Mouse (Mus musculus): ENCODE data around the gene Pik3c2g. TPM values are rescaled to one million over a fixed set of nuclear protein-coding genes. Genes with fewer than 3 reads are reported as not detected.
"Not testable (repeated sequence)": the region's sequence is repeated elsewhere in the genome, so short reads cannot be mapped to it uniquely, and the experiment has no call there.

Pik3c2g gene
- polyA plus RNA-seq, 1 experiment from 2014 or later = 0.36 TPM

GRCm38 (mm10) chr6:139899630-139900151 is 312.7 kb downstream of the Pik3c2g start:
- Histone ChIP-seq H3K36me3 (ENCODE audit: control insufficient read depth, insufficient read depth, low read length) (no peaks in the 10 kb centered on the region), H3K4me3 (ENCODE audit: low read depth, low read length) (no peak overlapping the region), H3K9ac (ENCODE audit: low read length) (no peak overlapping the region), H3K4me2 (ENCODE audit: low read depth, low read length, severe bottlenecking) (no peak overlapping the region), H3K27me3 (ENCODE audit: control insufficient read depth, insufficient read depth, low read length) (no peaks in the 10 kb centered on the region), H3K4me1 (replicated peaks; ENCODE audit: control insufficient read depth, insufficient read depth, low read length) (no peaks in the 10 kb centered on the region), H3K27ac (ENCODE audit: low read depth, low read length) (no peak overlapping the region), H3K9me3 (ENCODE audit: control insufficient read depth, low read length) (no peaks in the 10 kb centered on the region)
- no peak for ATAC-seq (replicated peaks; ENCODE audit: low FRiP score)
- 91% methylated on average over 8 of the region's 8 CpGs for WGBS
- DNase-seq (ENCODE audit: low spot score) = no peak

- ATAC-seq (replicated peaks; ENCODE audit: low FRiP score) (no peak), DNase-seq (ENCODE audit: low spot score) (no peak)
- Histone ChIP-seq H3K27me3 (ENCODE audit: control insufficient read depth, insufficient read depth, low read length) (no peaks in the 10 kb centered on the region), H3K36me3 (ENCODE audit: control insufficient read depth, insufficient read depth, low read length) (no peaks in the 10 kb centered on the region), H3K4me1 (replicated peaks; ENCODE audit: control insufficient read depth, insufficient read depth, low read length) (no peaks in the 10 kb centered on the region), H3K4me2 (ENCODE audit: low read depth, low read length, severe bottlenecking) (no peak overlapping the region), H3K4me3 (ENCODE audit: low read depth, low read length) (no peak overlapping the region), H3K9ac (ENCODE audit: low read length) (no peak overlapping the region), H3K9me3 (ENCODE audit: control insufficient read depth, low read length) (no peaks in the 10 kb centered on the region), H3K27ac (ENCODE audit: low read depth, low read length) (no peak overlapping the region)
- WGBS = 81% methylated on average over 4 of the region's 4 CpGs
These were observed 314.8 kb downstream of the Pik3c2g start for GRCm38 (mm10) chr6:139901801-139902200.

GRCm38 (mm10) chr6:139907138-139907537 is 320.1 kb downstream of the Pik3c2g start:
- WGBS = 71% methylated on average over 4 of the region's 4 CpGs
- Histone ChIP-seq H3K36me3 (ENCODE audit: control insufficient read depth, insufficient read depth, low read length) (no peaks in the 10 kb centered on the region), H3K27ac (ENCODE audit: low read depth, low read length) (no peak overlapping the region), H3K4me1 (replicated peaks; ENCODE audit: control insufficient read depth, insufficient read depth, low read length) (no peaks in the 10 kb centered on the region), H3K4me2 (ENCODE audit: low read depth, low read length, severe bottlenecking) (no peak overlapping the region), H3K4me3 (ENCODE audit: low read depth, low read length) (no peak overlapping the region), H3K9ac (ENCODE audit: low read length) (no peak overlapping the region), H3K9me3 (ENCODE audit: control insufficient read depth, low read length) (no peaks in the 10 kb centered on the region), H3K27me3 (ENCODE audit: control insufficient read depth, insufficient read depth, low read length) (no peaks in the 10 kb centered on the region)
- no peak for ATAC-seq (replicated peaks; ENCODE audit: low FRiP score)
- no peak for DNase-seq (ENCODE audit: low spot score)

- H3K4me1 ChIP-seq (replicated peaks; ENCODE audit: control insufficient read depth, insufficient read depth, low read length) = no peaks in the 10 kb centered on the region
- H3K27me3 ChIP-seq (ENCODE audit: control insufficient read depth, insufficient read depth, low read length) = no peaks in the 10 kb centered on the region
- H3K9ac ChIP-seq (ENCODE audit: low read length) = no peak overlapping the region
- H3K4me2 ChIP-seq (ENCODE audit: low read depth, low read length, severe bottlenecking) = no peak overlapping the region
- no peak overlapping the region for H3K4me3 ChIP-seq (ENCODE audit: low read depth, low read length)
- no peaks in the 10 kb centered on the region for H3K36me3 ChIP-seq (ENCODE audit: control insufficient read depth, insufficient read depth, low read length)
- ATAC-seq (replicated peaks; ENCODE audit: low FRiP score) (no peak), DNase-seq (ENCODE audit: low spot score) (no peak)
- no peaks in the 10 kb centered on the region for H3K9me3 ChIP-seq (ENCODE audit: control insufficient read depth, low read length)
- H3K27ac ChIP-seq (ENCODE audit: low read depth, low read length) = no peak overlapping the region
- WGBS = 77% methylated on average over 12 of the region's 12 CpGs
These were observed 322.1 kb downstream of the Pik3c2g start for GRCm38 (mm10) chr6:139908997-139909669.

- WGBS = 84% methylated on average over 5 of the region's 5 CpGs
- Histone ChIP-seq H3K4me2 (ENCODE audit: low read depth, low read length, severe bottlenecking) (no peak overlapping the region), H3K9me3 (ENCODE audit: control insufficient read depth, low read length) (no peaks in the 10 kb centered on the region), H3K9ac (ENCODE audit: low read length) (no peak overlapping the region), H3K4me3 (ENCODE audit: low read depth, low read length) (no peak overlapping the region), H3K36me3 (ENCODE audit: control insufficient read depth, insufficient read depth, low read length) (no peaks in the 10 kb centered on the region), H3K27me3 (ENCODE audit: control insufficient read depth, insufficient read depth, low read length) (no peaks in the 10 kb centered on the region), H3K4me1 (replicated peaks; ENCODE audit: control insufficient read depth, insufficient read depth, low read length) (no peaks in the 10 kb centered on the region), H3K27ac (ENCODE audit: low read depth, low read length) (no peak overlapping the region)
- DNase-seq (ENCODE audit: low spot score) (no peak), ATAC-seq (replicated peaks; ENCODE audit: low FRiP score) (no peak)
These were observed 341.7 kb downstream of the Pik3c2g start for GRCm38 (mm10) chr6:139928766-139929165.

GRCm38 (mm10) chr6:139934861-139935260 is 347.8 kb downstream of the Pik3c2g start:
- Histone ChIP-seq H3K27me3 (ENCODE audit: control insufficient read depth, insufficient read depth, low read length) (no peaks in the 10 kb centered on the region), H3K9me3 (ENCODE audit: control insufficient read depth, low read length) (no peaks in the 10 kb centered on the region), H3K9ac (ENCODE audit: low read length) (no peak overlapping the region), H3K27ac (ENCODE audit: low read depth, low read length) (no peak overlapping the region), H3K4me3 (ENCODE audit: low read depth, low read length) (no peak overlapping the region), H3K4me2 (ENCODE audit: low read depth, low read length, severe bottlenecking) (no peak overlapping the region), H3K36me3 (ENCODE audit: control insufficient read depth, insufficient read depth, low read length) (no peaks in the 10 kb centered on the region), H3K4me1 (replicated peaks; ENCODE audit: control insufficient read depth, insufficient read depth, low read length) (no peaks in the 10 kb centered on the region)
- WGBS = 74% methylated on average over 2 of the region's 2 CpGs
- no peak for DNase-seq (ENCODE audit: low spot score)
- ATAC-seq (replicated peaks; ENCODE audit: low FRiP score) = no peak

- not testable (repeated sequence) for H3K4me2 ChIP-seq (ENCODE audit: low read depth, low read length, severe bottlenecking); H3K9me3 ChIP-seq (ENCODE audit: control insufficient read depth, low read length); H3K9ac ChIP-seq (ENCODE audit: low read length); H3K4me3 ChIP-seq (ENCODE audit: low read depth, low read length); DNase-seq (ENCODE audit: low spot score); H3K27me3 ChIP-seq (ENCODE audit: control insufficient read depth, insufficient read depth, low read length); H3K27ac ChIP-seq (ENCODE audit: low read depth, low read length); H3K36me3 ChIP-seq (ENCODE audit: control insufficient read depth, insufficient read depth, low read length); ATAC-seq (replicated peaks; ENCODE audit: low FRiP score); H3K4me1 ChIP-seq (replicated peaks; ENCODE audit: control insufficient read depth, insufficient read depth, low read length)
- 85% methylated on average over 4 of the region's 4 CpGs for WGBS
These were observed 350.6 kb downstream of the Pik3c2g start for GRCm38 (mm10) chr6:139937581-139937980.

- no peak for DNase-seq (ENCODE audit: low spot score)
These were observed 360.3 kb downstream of the Pik3c2g start for GRCm38 (mm10) chr6:139947106-139947879.

More at GRCm38 (mm10) chr6:139947106-139947879, 360.3 kb downstream of the Pik3c2g start:
- Histone ChIP-seq H3K9ac (ENCODE audit: low read length) (no peak overlapping the region), H3K27ac (ENCODE audit: low read depth, low read length) (no peak overlapping the region), H3K36me3 (ENCODE audit: control insufficient read depth, insufficient read depth, low read length) (no peaks in the 10 kb centered on the region), H3K9me3 (ENCODE audit: control insufficient read depth, low read length) (no peaks in the 10 kb centered on the region), H3K4me2 (ENCODE audit: low read depth, low read length, severe bottlenecking) (no peak overlapping the region), H3K27me3 (ENCODE audit: control insufficient read depth, insufficient read depth, low read length) (no peaks in the 10 kb centered on the region), H3K4me1 (replicated peaks; ENCODE audit: control insufficient read depth, insufficient read depth, low read length) (no peaks in the 10 kb centered on the region), H3K4me3 (ENCODE audit: low read depth, low read length) (no peak overlapping the region)
- ATAC-seq (replicated peaks; ENCODE audit: low FRiP score) = no peak
- WGBS = 90% methylated on average over 8 of the region's 8 CpGs

Data from forebrain, embryonic 11.5 days (tissue).